Mouse (Mus musculus): ENCODE results near the gene Dyrk1b.
"Not testable (repeated sequence)": the region's sequence is repeated elsewhere in the genome, so short reads cannot be mapped to it uniquely, and the experiment has no call there.

Gene Dyrk1b

GRCm38 (mm10) chr7:28195414-28196098, 16.3 kb downstream of the Dyrk1b start:
- DNase-seq (ENCODE audit: low spot score in 2 of 2) = no peak

- no peak for DNase-seq (ENCODE audit: low spot score in 2 of 2)
Observed at GRCm38 (mm10) chr7:28196528-28196927, 17.3 kb downstream of the Dyrk1b start.

DNA sequence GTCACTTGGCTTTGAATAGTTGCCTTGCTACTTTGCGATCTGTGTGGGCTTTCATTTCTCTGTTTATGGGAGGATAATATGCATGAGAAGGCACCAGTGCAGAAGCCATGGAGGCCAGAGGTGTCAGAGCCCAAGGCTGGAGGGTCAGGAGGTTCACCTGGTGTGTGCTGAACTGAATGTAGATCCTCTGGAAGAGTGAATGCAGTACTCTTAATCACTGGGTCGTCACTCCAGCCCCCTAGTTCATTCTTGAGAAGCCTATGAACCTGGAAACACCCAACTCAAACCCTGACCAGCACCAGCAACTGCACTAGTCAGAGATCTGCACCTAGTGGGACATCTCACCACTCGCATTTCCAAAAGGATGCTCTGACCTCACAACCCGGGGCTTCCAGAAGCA, 19.8 kb downstream of the Dyrk1b start:
- DNase-seq (ENCODE audit: low spot score in 2 of 2) = no peak

GRCm38 (mm10) chr7:28203207-28204108, 24.2 kb downstream of the Dyrk1b start:
- no peak for DNase-seq (ENCODE audit: low spot score in 2 of 2)

GRCm38 (mm10) chr7:28206044-28206600, 26.9 kb downstream of the Dyrk1b start:
- DNase-seq (ENCODE audit: low spot score in 2 of 2) = peak in 1 of 2 experiments; percentile 34

DNA sequence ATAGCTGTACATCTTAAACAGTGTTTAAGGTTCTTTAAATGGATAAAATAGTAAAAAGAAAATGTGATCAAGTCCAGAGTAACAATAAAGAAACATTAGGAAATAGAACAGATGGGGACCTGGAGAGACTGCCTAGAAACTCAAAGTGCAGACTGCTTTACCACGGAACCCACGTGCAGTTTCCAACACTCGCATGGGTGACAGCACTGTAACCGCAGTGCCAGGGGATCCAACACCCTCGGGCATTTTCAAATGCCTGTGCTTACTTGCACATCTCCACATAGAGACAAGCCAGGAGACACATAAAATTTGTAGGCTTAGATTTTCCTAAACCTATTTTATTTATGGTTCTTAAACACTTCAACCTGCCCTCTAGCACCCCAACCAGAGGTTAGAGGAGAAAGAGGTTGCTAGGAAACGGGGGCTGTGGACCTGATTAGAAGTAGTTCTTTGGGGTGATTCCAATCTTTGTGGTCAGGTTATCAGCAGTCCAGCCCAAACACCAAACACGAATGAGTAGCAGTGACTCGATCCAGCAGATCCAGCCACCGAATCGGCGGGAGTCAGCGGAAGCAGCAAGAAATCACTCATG, 29.2 kb downstream of the Dyrk1b start:
- DNase-seq (ENCODE audit: low spot score in 2 of 2) = no peak

- peak; percentile 78 to 79 for DNase-seq (ENCODE audit: low spot score in 2 of 2)
Observed at GRCm38 (mm10) chr7:28208988-28209508, 29.8 kb downstream of the Dyrk1b start.

GRCm38 (mm10) chr7:28210731-28211130, 31.5 kb downstream of the Dyrk1b start:
- no peak for DNase-seq (ENCODE audit: low spot score in 2 of 2)

GRCm38 (mm10) chr7:28214142-28214541, 34.9 kb downstream of the Dyrk1b start:
- peak in 1 of 2 experiments; percentile 61 for DNase-seq (ENCODE audit: low spot score in 2 of 2)

DNA sequence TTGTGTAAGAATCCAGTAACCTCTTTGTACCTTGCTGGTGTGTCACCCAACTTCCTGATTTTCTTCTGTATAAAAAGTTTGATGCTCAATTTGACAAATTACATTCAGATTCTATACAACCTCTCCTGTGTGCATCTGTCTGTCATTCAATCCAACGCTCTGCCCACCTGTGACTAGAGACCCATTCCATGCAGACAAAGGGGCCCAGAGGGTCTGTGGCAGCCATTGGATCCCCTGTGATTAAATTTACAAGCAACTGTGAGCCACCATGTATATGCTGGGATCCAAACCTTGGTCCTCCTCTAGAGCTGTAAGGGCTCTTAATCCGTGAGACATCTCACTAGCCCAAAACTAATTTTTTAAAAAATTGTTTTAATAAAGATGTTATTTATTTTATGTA, 36.7 kb downstream of the Dyrk1b start:
- not testable (repeated sequence) for DNase-seq (ENCODE audit: low spot score in 2 of 2)

GRCm38 (mm10) chr7:28217811-28218210, 38.5 kb downstream of the Dyrk1b start:
- not testable (repeated sequence) for DNase-seq (ENCODE audit: low spot score in 2 of 2)

DNA sequence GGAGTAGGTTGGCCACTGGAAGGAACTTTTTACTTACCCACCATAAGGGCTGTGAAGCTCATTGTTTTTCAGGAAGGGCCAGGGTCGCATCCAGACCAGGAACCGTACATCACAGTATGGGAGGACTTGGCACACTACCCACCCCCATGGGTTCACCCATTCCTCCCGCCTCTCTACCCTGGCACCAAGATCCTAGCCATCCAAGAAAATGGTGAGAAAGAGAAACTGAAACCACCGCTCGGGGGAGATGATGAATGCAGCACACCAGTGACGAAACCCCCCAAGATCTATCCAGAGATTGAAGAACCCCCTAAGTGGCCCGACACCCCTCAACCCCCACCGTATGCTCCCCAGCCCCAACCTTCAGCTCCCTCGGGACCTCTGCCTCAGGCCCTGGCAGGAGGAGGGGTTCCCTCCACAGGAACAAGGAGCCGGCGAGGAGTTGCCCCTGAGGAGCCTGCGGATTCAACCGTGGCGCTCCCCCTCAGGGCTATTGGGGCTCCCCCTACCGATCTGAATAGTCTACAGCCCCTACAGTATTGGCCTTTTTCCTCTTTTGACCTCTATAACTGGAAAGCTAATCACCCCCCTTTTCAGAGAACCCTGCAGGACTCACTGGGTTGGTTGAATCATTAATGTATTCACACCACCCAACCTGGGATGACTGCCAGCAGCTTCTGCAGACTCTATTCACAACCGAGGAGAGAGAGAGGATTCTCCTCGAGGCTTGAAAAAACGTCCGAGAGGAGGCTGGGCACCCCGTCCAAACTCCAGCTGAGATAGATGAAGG, 39.9 kb downstream of the Dyrk1b start:
- DNase-seq (ENCODE audit: low spot score in 2 of 2) = peak; percentile 61 to 68

DNA sequence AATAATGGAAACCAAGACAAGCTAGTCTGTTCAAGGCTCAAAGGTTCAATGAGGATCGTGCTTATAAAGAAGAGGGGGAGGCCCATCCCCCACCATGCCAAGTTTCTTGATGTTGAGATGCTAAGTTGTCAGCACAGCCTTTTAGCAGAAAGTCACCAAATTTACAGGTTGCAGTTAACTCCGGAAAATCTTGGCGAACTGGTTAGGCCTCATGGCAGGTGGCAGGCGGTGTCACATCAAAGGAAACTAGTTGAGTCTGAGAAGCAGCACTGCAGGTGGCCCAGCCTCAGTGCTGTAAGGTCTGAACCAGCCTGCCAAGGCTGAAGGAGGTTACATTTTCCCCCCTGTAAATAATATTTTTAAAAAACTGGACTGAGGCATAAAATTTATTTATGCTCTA, 47.6 kb downstream of the Dyrk1b start:
- not testable (repeated sequence) for DNase-seq (ENCODE audit: low spot score in 2 of 2)

DNA sequence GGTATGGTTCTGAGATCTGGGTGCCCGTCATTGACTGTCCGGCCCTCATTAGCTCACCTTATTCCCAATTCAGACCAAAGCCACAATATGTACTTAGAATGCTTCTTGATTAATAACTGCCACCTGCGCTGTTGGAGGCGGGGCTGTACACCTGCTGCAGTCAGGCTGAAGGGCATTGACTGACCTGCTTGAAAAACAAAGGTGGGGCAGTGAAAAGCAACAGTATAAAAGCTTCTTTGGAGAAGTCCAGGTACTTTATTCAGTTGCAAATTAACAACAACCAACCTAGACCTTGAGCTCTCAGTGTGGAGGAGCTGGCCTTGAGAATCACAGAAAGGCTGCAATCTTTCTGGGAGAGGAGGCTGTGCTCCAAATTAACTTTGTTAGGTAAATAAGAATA, 48.2 kb downstream of the Dyrk1b start:
- DNase-seq (ENCODE audit: low spot score in 2 of 2) = not testable (repeated sequence)
